Mouse (Mus musculus) duodenum, adult 2 months (tissue): ENCODE results near the gene Trim42. TPM values are rescaled to one million over a fixed set of nuclear protein-coding genes. Genes with fewer than 3 reads are reported as not detected.

ENCODE experiments used
- polyA plus RNA-seq: library from polyadenylated mRNA; depleted of rRNA; stranded (reverse); fragments of >200 nt; gene quantifications from 2 replicates; pipeline ENCODE4 v1.2.3, GENCODE M21; 2012; ENCODE audit warnings: low replicate concordance; rRNA removed

Gene Trim42
- not detected in 2 replicates for polyA plus RNA-seq

DNA sequence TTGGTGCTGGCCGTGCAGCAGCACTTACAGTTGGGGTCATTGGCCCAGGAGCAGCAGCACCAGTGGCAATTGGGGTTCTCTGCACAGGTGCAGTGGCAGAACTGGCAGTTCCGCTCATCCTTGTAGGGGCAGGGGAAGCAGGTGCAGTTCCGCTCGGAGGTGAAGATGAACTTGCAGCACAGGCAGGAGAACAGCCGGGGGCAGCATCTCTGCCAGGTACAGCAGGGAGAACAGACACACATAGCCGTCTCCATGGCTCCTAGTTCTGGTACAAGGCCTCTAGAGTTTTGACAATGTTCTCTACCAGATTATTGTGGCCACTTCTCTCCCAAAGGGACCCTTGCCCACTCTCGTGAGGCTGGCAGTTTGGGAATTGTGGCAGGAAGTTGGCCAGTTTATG is at the start of gene Trim42:
Gene Trim42 (minus strand): TSS at position 368 of the 400 bp plus-strand sequence.

